Mouse (Mus musculus): ENCODE measurements around the gene Srsf6.
A peak's percentile ranks its signal among the peaks of the same experiment; 100 is the strongest.

The Srsf6 gene

DNA sequence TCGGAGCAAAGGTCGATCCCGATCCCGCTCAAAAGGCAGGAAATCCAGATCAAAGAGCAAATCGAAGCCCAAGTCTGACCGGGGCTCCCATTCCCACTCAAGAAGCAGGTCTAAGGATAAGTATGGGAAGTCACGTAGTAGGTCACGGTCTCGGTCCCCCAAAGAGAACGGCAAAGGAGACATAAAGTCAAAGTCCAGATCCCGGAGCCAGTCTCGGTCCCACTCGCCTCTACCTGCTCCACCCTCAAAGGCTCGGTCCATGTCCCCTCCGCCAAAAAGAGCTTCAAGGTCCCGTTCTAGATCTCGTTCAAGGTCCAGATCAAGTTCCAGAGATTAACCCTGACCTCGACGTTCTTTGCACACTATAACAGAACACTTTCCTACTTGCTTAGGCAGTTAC is 3.1 kb downstream of the Srsf6 start:
- no peak for DNase-seq

DNA sequence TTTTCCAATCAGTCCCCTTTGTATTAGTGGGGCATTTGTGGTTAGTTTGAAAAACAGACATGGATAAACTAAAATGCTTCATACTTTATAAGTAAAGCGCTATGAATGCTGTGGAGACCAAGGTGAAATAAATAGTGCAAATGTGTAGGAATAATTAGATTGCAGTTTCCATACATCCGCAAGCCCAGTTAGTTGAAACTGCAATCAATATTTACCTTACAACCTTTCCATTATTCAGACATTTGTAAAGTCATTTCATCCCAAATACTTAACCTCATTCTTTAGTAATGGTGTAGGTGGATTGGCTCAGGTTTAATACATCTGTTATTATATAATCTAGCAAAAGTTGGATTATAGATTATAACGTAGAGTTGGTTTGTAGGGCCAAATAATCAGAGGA is 4.4 kb downstream of the Srsf6 start:
- DNase-seq, result no peak

DNA sequence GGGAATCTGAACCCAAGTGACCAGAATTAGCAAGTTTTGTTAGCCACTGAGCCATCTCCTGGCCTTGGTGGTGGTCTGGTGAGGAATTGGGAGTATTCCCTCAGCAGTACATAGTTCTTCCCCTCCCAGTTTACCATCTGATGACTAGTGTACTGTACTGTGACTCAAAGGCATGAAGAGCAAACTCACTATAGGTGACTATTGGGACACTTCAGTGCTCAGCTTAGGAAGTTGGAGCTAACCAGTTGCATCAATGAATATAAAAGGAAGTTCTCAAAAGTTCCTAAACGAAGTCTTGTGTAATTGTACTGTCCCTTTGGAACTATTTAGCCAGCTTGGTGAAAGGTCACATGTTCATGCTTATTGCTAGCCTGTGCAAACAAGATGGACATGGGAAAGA is 8.2 kb downstream of the Srsf6 start:
- DNase-seq, result no peak

- DNase-seq, result peak; percentile 55
Measured at GRCm38 (mm10) chr2:162943148-162943846, 12.0 kb downstream of the Srsf6 start, which contains the start of gene L3mbtl1. Gene L3mbtl1 (plus strand): TSS chr2:162943472.

- peak; percentile 23 for DNase-seq
Measured at GRCm38 (mm10) chr2:162943931-162944330, 12.6 kb downstream of the Srsf6 start.

- no peak for DNase-seq
Measured at GRCm38 (mm10) chr2:162946964-162947363, 15.6 kb downstream of the Srsf6 start.

DNA sequence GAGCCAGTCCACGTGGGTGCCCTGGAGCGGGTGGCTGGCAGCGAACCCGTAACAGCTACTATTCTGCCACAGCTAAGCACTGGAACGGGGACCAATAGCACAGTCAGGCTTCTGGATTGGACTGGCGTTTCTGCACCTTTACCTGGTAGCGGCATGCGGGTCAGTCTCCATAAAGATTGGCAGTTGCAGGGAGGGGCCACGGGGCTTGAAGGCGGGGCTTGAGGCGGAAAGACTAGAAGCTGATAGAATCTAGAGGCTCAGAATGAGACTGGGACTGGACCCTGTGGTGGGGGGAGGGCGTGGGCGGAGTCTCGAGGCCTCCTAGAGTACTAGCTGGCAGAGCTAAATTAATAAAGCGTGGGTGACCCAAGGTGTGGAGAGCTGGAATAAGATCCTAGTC is 16.4 kb downstream of the Srsf6 start:
- DNase-seq, result peak; percentile 51

DNA sequence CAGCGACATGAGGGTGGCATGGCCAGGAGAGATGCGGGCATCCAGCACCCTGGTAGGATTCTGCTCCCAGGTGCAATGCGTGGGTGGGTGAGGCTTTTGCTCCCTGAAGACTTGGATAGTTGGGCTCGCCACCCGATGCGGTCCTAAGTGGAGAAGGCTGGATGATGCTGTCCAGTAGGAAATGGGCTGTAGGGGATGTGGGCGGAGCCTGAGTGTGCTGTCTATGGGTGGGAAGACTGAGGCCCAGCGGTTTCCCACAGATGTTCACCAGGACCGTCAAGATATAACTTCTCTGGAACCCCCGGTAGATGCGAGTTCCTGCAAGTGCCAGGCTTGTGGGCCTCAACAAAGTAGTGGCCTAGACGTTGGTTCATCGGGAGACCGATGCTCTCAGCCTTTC is 16.9 kb downstream of the Srsf6 start:
- peak; percentile 14 for DNase-seq

- no peak for DNase-seq
Measured at GRCm38 (mm10) chr2:162950776-162951175, 19.4 kb downstream of the Srsf6 start.

DNA sequence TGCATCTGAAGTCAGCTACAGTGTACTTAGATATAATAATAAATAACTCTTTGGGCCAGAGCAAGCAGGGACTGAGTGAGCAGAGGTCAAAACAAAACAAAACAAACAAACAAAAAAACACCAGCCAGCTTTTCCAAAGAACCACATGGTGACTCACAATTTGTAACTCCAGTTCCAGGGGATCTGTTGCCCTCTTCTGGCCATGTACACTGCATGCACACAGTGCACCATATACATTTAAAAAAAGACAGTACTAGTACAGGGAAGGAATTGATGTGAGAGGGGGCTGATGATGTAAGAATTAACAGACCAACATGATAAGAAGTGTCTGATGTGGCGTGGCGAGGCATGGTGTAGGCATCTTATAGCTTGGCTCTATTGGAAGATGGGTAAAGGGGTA is 25.5 kb downstream of the Srsf6 start:
- no peak for DNase-seq

DNA sequence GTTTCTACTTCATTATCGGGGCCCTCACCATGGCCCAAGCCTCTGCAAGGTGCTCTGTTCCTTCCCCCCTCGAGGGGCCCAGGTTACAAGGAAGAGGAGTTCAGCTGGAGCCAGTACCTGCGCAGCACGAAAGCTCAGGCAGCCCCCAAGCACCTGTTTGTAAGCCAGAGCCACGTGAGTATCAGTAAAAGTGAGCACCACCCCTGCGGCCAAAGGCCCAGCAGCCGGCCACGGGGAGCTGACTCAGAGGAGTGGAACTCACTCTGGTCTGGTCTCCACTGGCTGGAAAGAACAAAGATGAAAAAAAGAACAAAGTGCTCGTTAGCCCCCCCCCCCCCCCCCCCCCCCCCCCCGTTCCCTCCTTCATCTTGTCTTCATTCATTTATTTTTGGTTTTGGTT is 30.0 kb downstream of the Srsf6 start:
- no peak for DNase-seq

DNA sequence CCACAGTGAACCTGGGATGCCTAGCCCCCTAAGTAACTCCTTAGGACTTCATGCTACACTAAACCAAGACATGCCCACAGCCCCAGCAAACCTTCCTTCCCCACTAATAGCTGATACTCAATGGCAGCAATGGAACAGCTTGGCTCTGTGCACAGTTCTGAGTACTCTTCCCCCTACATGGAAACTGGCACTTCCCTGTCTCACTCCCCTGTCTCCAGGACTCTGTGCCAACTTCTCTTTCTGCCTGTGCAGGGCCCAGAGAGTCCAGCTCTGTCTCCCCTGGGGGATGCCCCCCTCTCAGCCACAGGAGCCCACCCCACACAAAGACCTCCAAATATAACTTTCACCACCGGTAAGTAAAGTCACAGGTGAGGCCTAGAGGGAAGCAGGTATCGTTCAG is 35.4 kb downstream of the Srsf6 start:
- no peak for DNase-seq

- no peak for DNase-seq
Measured at GRCm38 (mm10) chr2:162968357-162968756, 37.0 kb downstream of the Srsf6 start.

- no peak for DNase-seq
Measured at GRCm38 (mm10) chr2:162969101-162969500, 37.8 kb downstream of the Srsf6 start.

DNA sequence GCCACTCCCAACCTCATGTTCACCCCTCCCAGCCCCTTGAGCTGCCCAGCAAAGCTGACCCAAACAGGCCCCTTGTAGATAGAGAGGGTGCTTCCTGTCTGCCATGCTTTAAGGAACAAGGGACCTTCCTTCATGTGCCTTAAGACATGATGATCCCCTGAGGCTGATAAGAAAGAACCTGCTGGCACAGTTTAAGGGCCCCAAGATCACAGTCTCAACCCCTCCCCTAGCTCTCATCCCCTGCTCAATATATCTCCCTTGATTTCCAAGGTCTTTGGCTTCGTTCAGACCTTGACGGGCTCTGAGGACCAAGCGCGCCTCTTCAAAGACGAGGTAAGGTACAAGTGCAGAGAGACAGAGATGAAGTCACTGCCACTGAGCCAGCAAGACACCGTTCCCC is 39.6 kb downstream of the Srsf6 start:
- DNase-seq, result no peak

DNA sequence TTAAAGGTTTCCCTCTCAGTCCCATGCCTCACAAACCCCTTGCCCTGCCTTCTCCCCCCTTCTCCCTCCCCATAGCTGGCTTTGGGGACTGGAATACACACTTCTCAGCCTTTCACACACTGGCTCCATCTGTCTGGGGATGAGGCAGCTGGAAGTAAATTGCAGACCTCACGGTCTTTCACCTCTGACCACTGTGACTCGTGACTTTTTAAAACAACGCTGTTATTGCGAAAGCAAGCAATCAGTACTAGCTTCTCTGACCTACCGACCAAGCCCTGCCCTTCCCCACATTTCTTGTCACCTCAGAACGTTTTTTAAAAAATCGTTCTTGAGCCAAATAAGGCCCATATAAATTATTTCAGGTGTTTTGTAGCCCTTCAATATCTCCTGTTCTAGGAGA is 41.4 kb downstream of the Srsf6 start:
- DNase-seq, result no peak

DNA sequence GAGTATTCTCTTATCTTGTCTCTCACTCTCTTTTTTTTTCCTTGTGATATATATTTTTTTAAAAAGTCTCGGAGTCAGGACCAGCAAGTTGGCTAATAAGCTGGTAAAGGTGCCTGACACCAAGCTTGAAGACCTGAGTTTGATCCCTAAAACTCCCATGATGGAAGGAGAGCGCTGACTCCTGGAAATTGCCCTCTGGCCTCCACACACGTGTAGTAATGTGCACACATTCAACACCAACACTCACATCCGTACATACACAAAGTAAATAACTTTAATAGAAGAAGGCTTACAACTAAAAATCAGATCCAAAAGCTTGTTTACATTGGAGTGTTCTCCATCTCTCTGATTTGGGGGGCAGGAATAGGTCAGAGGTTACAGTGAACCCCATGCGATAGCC is 41.9 kb downstream of the Srsf6 start:
- DNase-seq, result no peak

DNA sequence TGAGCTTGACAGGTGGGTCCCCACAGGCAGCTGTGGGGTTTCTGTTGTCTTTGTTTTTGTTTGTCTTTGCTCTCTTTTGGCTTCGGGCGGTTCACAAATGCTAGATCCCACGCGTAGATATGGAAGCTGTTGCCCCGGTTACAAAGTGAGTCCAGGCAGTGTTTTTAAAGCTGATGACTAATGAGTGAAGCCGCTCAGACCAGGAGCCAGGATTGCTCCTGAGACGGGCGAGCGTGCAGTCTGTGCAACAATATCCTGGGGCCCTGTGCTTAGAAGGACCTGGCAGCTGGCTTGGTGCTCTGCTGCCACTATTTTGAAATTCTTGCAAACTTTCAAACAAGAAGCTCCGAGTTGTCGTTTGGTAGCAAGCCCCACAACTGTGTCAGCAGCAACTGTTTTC is 42.3 kb downstream of the Srsf6 start:
- DNase-seq, result no peak

DNA sequence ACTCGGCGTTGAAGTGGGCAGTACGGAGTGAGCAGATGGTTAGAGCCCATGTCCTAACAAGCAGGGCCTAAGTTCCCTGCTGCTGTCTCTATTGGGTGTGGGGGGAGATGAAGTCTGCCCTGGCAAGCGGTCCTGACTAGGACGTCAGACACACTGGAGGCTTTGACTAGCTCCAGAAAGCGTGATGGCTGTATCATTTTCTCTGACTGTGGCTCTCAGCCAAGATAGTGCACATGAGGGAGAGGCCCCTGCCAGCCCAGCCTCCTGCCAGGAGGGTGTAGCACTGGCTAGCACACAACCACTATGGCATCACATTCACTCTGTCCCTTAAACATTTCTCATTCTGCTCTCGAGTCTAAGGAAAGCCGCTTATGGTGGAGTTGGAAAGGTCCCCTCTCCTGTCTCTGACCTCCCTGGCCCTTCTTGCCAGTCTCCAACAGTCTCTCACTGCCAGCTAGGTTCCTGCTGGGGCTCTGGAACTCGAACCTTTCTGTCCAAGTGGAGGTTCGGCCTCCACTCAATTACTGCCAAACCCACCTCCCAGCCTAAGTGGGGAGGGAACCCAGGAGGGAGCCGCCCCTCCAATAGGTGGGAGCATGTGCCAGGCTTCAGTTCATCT is 43.9 kb downstream of the Srsf6 start:
- DNase-seq, result peak; percentile 18

DNA sequence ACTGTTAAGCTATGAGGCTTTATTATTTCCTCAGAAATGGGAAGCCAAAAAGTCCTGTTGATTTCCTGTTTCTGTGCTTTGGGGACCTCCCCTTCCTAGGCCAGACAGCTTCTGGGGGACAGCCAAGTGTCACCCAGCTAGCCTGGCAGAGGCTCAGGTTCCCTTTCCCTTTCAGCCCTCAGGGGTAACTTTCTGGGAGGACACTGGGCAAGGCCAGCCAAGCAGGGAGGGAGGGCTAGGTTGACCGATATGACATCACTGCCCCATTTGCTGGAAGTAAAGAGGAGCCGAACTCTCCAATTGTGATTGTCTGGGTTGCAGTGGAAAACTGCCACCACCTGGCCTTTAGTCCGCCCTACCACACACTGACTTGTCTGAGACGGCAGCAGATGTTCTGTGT is 44.7 kb downstream of the Srsf6 start:
- DNase-seq, result no peak

GRCm38 (mm10) chr2:162984381-162984780 is 53.1 kb downstream of the Srsf6 start:
- DNase-seq, result no peak

DNA sequence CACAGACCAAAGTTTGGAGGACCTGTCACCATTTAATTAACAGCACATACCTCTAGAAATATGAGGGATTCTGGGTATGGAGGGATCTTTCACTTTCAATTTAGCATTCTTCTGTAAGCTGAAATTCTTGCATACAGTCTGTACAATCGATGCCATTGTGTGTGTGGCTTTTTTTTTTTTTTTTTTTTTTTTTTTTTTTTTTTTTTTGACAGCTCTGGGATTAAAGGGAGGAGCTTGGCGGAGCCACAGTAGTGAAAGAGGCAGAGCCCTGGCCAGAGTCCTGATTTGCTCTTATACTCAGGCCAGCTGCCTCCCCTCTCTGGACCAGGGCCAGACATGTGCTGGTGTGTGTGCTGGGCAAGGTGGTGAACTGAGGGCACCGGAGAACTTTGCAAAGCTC is 54.6 kb downstream of the Srsf6 start:
- no peak for DNase-seq

Measured in cerebellum, adult 9-11 months (tissue).